Mouse (Mus musculus) embryonic fibroblast, embryonic 13.5 days (primary cell): ENCODE data around the gene Tssk2.

ENCODE experiments used
- CTCF ChIP-seq: IDR thresholded peaks from 2 replicates; pipeline ENCODE4 v1.5.1; 2011; ENCODE audit warnings: mild to moderate bottlenecking, control low read depth, low read length, moderate library complexity, borderline replicate concordance; ENCODE audit not compliant: insufficient read depth
- POLR2A ChIP-seq: IDR thresholded peaks from 2 replicates; pipeline ENCODE4 v1.6.1; 2011; ENCODE audit warnings: low read depth, mild to moderate bottlenecking, control low read depth, low read length, moderate library complexity

DNA sequence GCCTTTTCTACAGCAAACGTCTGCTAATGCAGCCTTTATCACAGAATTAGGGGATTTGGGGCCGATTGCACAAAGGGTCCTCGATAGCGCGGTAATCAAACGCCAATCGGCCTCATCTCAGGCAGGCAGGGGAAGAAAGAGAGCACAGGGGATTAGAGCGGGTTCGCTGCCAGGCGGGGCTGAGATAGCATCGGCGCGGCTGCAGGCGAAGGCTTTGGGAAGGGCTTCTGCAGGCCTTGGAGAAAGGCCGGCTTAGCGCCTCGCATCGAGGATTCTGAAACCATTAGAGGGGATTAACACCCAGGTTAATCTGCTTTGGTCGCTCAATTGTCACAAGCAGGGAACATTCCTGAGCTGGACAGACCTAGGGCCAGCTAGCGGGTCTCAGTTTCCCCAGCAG is 22.1 kb downstream of the Tssk2 start:
- TF ChIP-seq POLR2A (no peak), CTCF (no peak)
